Mouse (Mus musculus): ENCODE measurements at regions not wholly inside any gene's neighbourhood (a gene's known extent, or its start where the extent isn't known, plus 50 kb on each side); places are given as distances from the start of the nearest gene placed in this dataset.

GRCm38 (mm10) chr3:35141500-35142220 is 491.5 kb downstream of the Sox2 start:
- Histone ChIP-seq H3K36me3 (ENCODE audit: control insufficient read depth, insufficient read depth, low read length) (no peaks in the 10 kb centered on the region), H3K27ac (ENCODE audit: control insufficient read depth, insufficient read depth, low read length) (no peak overlapping the region), H3K4me1 (replicated peaks; ENCODE audit: control insufficient read depth, insufficient read depth, low read length) (no peaks in the 10 kb centered on the region), H3K27me3 (ENCODE audit: control insufficient read depth, insufficient read depth, low read length) (no peaks in the 10 kb centered on the region), H3K4me3 (ENCODE audit: control insufficient read depth, insufficient read depth, low read length) (no peak overlapping the region)
- DNase-seq, result no peak
- TF ChIP-seq CTCF (IDR thresholded peaks at IDR 0.05; ENCODE audit: borderline replicate concordance, control insufficient read depth, extremely low read depth, insufficient read depth, low read length, poor library complexity) (no peak), POLR2A (IDR thresholded peaks at IDR 0.05; ENCODE audit: control insufficient read depth, extremely low read depth, insufficient read depth, low read length, poor library complexity) (no peak)
- 81% methylated on average over 11 of the region's 11 CpGs for WGBS

- Histone ChIP-seq H3K36me3 (ENCODE audit: control insufficient read depth, insufficient read depth, low read length) (no peaks in the 10 kb centered on the region), H3K27me3 (ENCODE audit: control insufficient read depth, insufficient read depth, low read length) (no peaks in the 10 kb centered on the region), H3K4me3 (ENCODE audit: control insufficient read depth, insufficient read depth, low read length) (no peak overlapping the region), H3K27ac (ENCODE audit: control insufficient read depth, insufficient read depth, low read length) (no peak overlapping the region), H3K4me1 (replicated peaks; ENCODE audit: control insufficient read depth, insufficient read depth, low read length) (no peaks in the 10 kb centered on the region)
- no peak for TF ChIP-seq CTCF (IDR thresholded peaks at IDR 0.05; ENCODE audit: borderline replicate concordance, control insufficient read depth, extremely low read depth, insufficient read depth, low read length, poor library complexity)
- TF ChIP-seq POLR2A (IDR thresholded peaks at IDR 0.05; ENCODE audit: control insufficient read depth, extremely low read depth, insufficient read depth, low read length, poor library complexity), result no peak
- no peak for DNase-seq
- WGBS, result 34% methylated on average over 2 of the region's 2 CpGs
Observed at GRCm38 (mm10) chr3:35142683-35143082, 492.5 kb downstream of the Sox2 start.

- no peak for TF ChIP-seq CTCF (IDR thresholded peaks at IDR 0.05; ENCODE audit: borderline replicate concordance, control insufficient read depth, extremely low read depth, insufficient read depth, low read length, poor library complexity)
- no peak for TF ChIP-seq POLR2A (IDR thresholded peaks at IDR 0.05; ENCODE audit: control insufficient read depth, extremely low read depth, insufficient read depth, low read length, poor library complexity)
- no peak overlapping the region for H3K4me3 ChIP-seq (ENCODE audit: control insufficient read depth, insufficient read depth, low read length)
Observed at GRCm38 (mm10) chr3:35145569-35145968, 495.4 kb downstream of the Sox2 start.

GRCm38 (mm10) chr3:35146681-35147080 is 496.5 kb downstream of the Sox2 start:
- H3K27me3 ChIP-seq (ENCODE audit: control insufficient read depth, insufficient read depth, low read length), result no peaks in the 10 kb centered on the region
- no peak for TF ChIP-seq CTCF (IDR thresholded peaks at IDR 0.05; ENCODE audit: borderline replicate concordance, control insufficient read depth, extremely low read depth, insufficient read depth, low read length, poor library complexity)
- TF ChIP-seq POLR2A (IDR thresholded peaks at IDR 0.05; ENCODE audit: control insufficient read depth, extremely low read depth, insufficient read depth, low read length, poor library complexity), result no peak
- H3K27ac ChIP-seq (ENCODE audit: control insufficient read depth, insufficient read depth, low read length), result no peak overlapping the region
- WGBS, result 84% methylated on average over 5 of the region's 5 CpGs
- H3K4me3 ChIP-seq (ENCODE audit: control insufficient read depth, insufficient read depth, low read length), result no peak overlapping the region
- no peaks in the 10 kb centered on the region for H3K4me1 ChIP-seq (replicated peaks; ENCODE audit: control insufficient read depth, insufficient read depth, low read length)
- no peaks in the 10 kb centered on the region for H3K36me3 ChIP-seq (ENCODE audit: control insufficient read depth, insufficient read depth, low read length)
- DNase-seq, result no peak

More at GRCm38 (mm10) chr3:35145569-35145968, 495.4 kb downstream of the Sox2 start:
- H3K36me3 ChIP-seq (ENCODE audit: control insufficient read depth, insufficient read depth, low read length), result no peaks in the 10 kb centered on the region
- H3K4me1 ChIP-seq (replicated peaks; ENCODE audit: control insufficient read depth, insufficient read depth, low read length), result no peaks in the 10 kb centered on the region
- no peak for DNase-seq
- 97% methylated on average over 2 of the region's 2 CpGs for WGBS
- H3K27ac ChIP-seq (ENCODE audit: control insufficient read depth, insufficient read depth, low read length), result no peak overlapping the region
- H3K27me3 ChIP-seq (ENCODE audit: control insufficient read depth, insufficient read depth, low read length), result no peaks in the 10 kb centered on the region

- H3K27ac ChIP-seq (ENCODE audit: control insufficient read depth, insufficient read depth, low read length), result no peak overlapping the region
Observed at GRCm38 (mm10) chr3:35149251-35149691, 499.1 kb downstream of the Sox2 start.

GRCm38 (mm10) chr3:35152191-35152590 is 502.0 kb downstream of the Sox2 start:
- TF ChIP-seq POLR2A (IDR thresholded peaks at IDR 0.05; ENCODE audit: control insufficient read depth, extremely low read depth, insufficient read depth, low read length, poor library complexity) (no peak), CTCF (IDR thresholded peaks at IDR 0.05; ENCODE audit: borderline replicate concordance, control insufficient read depth, extremely low read depth, insufficient read depth, low read length, poor library complexity) (no peak)
- Histone ChIP-seq H3K27ac (ENCODE audit: control insufficient read depth, insufficient read depth, low read length) (no peak overlapping the region), H3K27me3 (ENCODE audit: control insufficient read depth, insufficient read depth, low read length) (no peaks in the 10 kb centered on the region), H3K36me3 (ENCODE audit: control insufficient read depth, insufficient read depth, low read length) (no peaks in the 10 kb centered on the region), H3K4me1 (replicated peaks; ENCODE audit: control insufficient read depth, insufficient read depth, low read length) (no peaks in the 10 kb centered on the region), H3K4me3 (ENCODE audit: control insufficient read depth, insufficient read depth, low read length) (no peak overlapping the region)
- WGBS, result 89% methylated on average over 7 of the region's 7 CpGs
- no peak for DNase-seq

More at GRCm38 (mm10) chr3:35149251-35149691, 499.1 kb downstream of the Sox2 start:
- no peak for DNase-seq
- H3K36me3 ChIP-seq (ENCODE audit: control insufficient read depth, insufficient read depth, low read length), result no peaks in the 10 kb centered on the region
- H3K4me3 ChIP-seq (ENCODE audit: control insufficient read depth, insufficient read depth, low read length), result no peak overlapping the region
- H3K4me1 ChIP-seq (replicated peaks; ENCODE audit: control insufficient read depth, insufficient read depth, low read length), result no peaks in the 10 kb centered on the region
- no peaks in the 10 kb centered on the region for H3K27me3 ChIP-seq (ENCODE audit: control insufficient read depth, insufficient read depth, low read length)
- WGBS, result 75% methylated on average over 12 of the region's 12 CpGs
- TF ChIP-seq POLR2A (IDR thresholded peaks at IDR 0.05; ENCODE audit: control insufficient read depth, extremely low read depth, insufficient read depth, low read length, poor library complexity), result no peak
- no peak for TF ChIP-seq CTCF (IDR thresholded peaks at IDR 0.05; ENCODE audit: borderline replicate concordance, control insufficient read depth, extremely low read depth, insufficient read depth, low read length, poor library complexity)
